Mouse (Mus musculus): ENCODE results near the gene Tsn. TPM values are rescaled to one million over a fixed set of nuclear protein-coding genes. Genes with fewer than 3 reads are reported as not detected.

The Tsn gene
- polyA plus RNA-seq, 1 experiment from 2014 or later: 288 TPM

DNA sequence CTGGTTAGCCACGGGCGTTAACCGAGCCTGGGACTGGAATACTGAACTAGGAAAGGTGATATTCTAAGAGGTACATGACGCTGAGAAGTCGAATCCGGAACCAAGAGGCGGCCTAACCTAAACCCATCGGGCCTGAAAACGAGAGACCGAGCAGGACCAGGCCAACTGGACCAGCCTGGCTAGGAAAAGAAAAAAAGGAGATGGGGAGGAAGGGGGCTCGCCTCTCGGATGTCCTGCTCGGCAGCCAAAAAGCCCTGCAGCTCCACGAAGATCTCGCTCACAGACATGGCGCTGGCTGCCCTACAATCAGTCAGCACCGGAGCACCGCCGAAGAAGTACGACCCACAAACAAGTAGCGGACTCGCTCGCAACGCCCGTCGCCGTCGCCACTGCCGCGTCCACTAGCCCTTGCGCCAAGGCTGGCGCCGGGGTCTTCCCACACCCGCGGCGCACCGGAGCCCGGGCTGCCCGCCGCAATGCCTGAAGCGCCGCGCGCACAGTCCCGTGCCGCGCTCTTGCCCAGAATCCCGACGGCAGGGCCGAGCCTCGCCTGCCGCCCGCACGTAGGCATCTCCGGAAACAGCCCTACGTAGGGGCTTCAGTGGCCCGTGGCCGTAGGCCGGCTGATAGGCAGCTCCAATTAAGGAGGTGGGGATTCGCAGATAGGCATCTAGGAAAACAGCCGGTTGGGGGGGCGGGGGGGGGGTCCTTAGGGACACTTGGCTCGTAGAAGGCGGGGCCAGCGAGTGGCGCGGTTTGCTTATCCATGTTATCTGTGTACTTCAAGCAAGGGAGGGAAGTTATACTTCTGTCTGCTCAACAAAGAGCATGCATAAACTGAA, 538 bp downstream of the Tsn start:
- under 1% methylated on average over 67 of the region's 67 CpGs for WGBS
- peaks cover 15% of the 10 kb centered on the region for H3K36me3 ChIP-seq (ENCODE audit: insufficient read depth, low read length)
- peak overlapping the region; percentile 96 for H3K4me3 ChIP-seq (ENCODE audit: low read length)
- peak overlapping the region; percentile 95 for H3K27ac ChIP-seq (ENCODE audit: low read length)
- peak overlapping the region; percentile 89 for H3K9ac ChIP-seq (replicated peaks; ENCODE audit: low read length)
- H3K4me2 ChIP-seq (replicated peaks; ENCODE audit: low read depth, low read length): peak overlapping the region; percentile 81
- H3K4me1 ChIP-seq (ENCODE audit: insufficient read depth, low read length): peaks cover 8% of the 10 kb centered on the region
- peak; percentile 100 for ATAC-seq (ENCODE audit: low FRiP score, low TSS enrichment)
- H3K27me3 ChIP-seq (ENCODE audit: insufficient read depth, low read length): no peaks in the 10 kb centered on the region
- no peaks in the 10 kb centered on the region for H3K9me3 ChIP-seq (ENCODE audit: low read length)

GRCm38 (mm10) chr1:118297719-118298118, 13.8 kb downstream of the Tsn start:
- H3K4me3 ChIP-seq (ENCODE audit: low read length): no peak overlapping the region
- no peak overlapping the region for H3K9ac ChIP-seq (replicated peaks; ENCODE audit: low read length)
- 91% methylated on average over 2 of the region's 2 CpGs for WGBS
- H3K9me3 ChIP-seq (ENCODE audit: low read length): no peaks in the 10 kb centered on the region
- no peak for ATAC-seq (ENCODE audit: low FRiP score, low TSS enrichment)
- H3K36me3 ChIP-seq (ENCODE audit: insufficient read depth, low read length): peaks cover 57% of the 10 kb centered on the region
- no peak overlapping the region for H3K27ac ChIP-seq (ENCODE audit: low read length)
- no peaks in the 10 kb centered on the region for H3K4me1 ChIP-seq (ENCODE audit: insufficient read depth, low read length)
- H3K4me2 ChIP-seq (replicated peaks; ENCODE audit: low read depth, low read length): no peak overlapping the region
- H3K27me3 ChIP-seq (ENCODE audit: insufficient read depth, low read length): no peaks in the 10 kb centered on the region

- H3K9ac ChIP-seq (replicated peaks; ENCODE audit: low read length): no peak overlapping the region
- H3K27ac ChIP-seq (ENCODE audit: low read length): no peak overlapping the region
- WGBS: 86% methylated on average over 3 of the region's 3 CpGs
- ATAC-seq (ENCODE audit: low FRiP score, low TSS enrichment): no peak
- peaks cover 51% of the 10 kb centered on the region for H3K36me3 ChIP-seq (ENCODE audit: insufficient read depth, low read length)
- no peak overlapping the region for H3K4me3 ChIP-seq (ENCODE audit: low read length)
- H3K27me3 ChIP-seq (ENCODE audit: insufficient read depth, low read length): no peaks in the 10 kb centered on the region
- H3K4me1 ChIP-seq (ENCODE audit: insufficient read depth, low read length): no peaks in the 10 kb centered on the region
- H3K9me3 ChIP-seq (ENCODE audit: low read length): no peaks in the 10 kb centered on the region
- H3K4me2 ChIP-seq (replicated peaks; ENCODE audit: low read depth, low read length): no peak overlapping the region
Observed at GRCm38 (mm10) chr1:118296673-118297072, 14.9 kb downstream of the Tsn start.

DNA sequence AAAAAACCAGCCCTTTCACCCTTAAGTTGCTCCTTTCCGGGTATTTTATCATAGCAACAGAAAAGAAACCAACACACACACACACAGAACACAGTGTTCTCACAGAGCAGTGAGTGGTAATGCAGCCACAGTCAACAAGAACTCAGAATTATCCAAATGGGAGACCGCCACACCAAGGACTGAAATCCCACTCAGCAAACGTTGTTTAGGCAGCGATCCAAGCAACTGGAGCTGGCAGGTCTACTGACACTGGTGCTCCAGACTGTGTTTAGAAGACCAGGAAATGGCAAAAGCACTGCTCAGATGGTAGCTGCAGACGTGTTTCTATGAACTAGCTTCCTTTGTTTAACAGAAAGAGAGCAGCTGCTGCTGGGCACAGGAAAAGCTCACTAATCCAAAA, 16.7 kb downstream of the Tsn start:
- Histone ChIP-seq H3K9ac (replicated peaks; ENCODE audit: low read length) (no peak overlapping the region), H3K4me1 (ENCODE audit: insufficient read depth, low read length) (no peaks in the 10 kb centered on the region), H3K4me2 (replicated peaks; ENCODE audit: low read depth, low read length) (no peak overlapping the region), H3K4me3 (ENCODE audit: low read length) (no peak overlapping the region), H3K36me3 (ENCODE audit: insufficient read depth, low read length) (peaks cover 38% of the 10 kb centered on the region), H3K27ac (ENCODE audit: low read length) (no peak overlapping the region), H3K9me3 (ENCODE audit: low read length) (no peaks in the 10 kb centered on the region), H3K27me3 (ENCODE audit: insufficient read depth, low read length) (no peaks in the 10 kb centered on the region)
- ATAC-seq (ENCODE audit: low FRiP score, low TSS enrichment): no peak
- 85% methylated on average over 5 of the region's 5 CpGs for WGBS

- no peaks in the 10 kb centered on the region for H3K27me3 ChIP-seq (ENCODE audit: insufficient read depth, low read length)
- H3K36me3 ChIP-seq (ENCODE audit: insufficient read depth, low read length): peaks cover 32% of the 10 kb centered on the region
- H3K9me3 ChIP-seq (ENCODE audit: low read length): no peaks in the 10 kb centered on the region
- no peak for ATAC-seq (ENCODE audit: low FRiP score, low TSS enrichment)
- H3K4me2 ChIP-seq (replicated peaks; ENCODE audit: low read depth, low read length): no peak overlapping the region
- no peak overlapping the region for H3K4me3 ChIP-seq (ENCODE audit: low read length)
- H3K27ac ChIP-seq (ENCODE audit: low read length): no peak overlapping the region
- WGBS: 99% methylated on average over 3 of the region's 3 CpGs
- H3K4me1 ChIP-seq (ENCODE audit: insufficient read depth, low read length): no peaks in the 10 kb centered on the region
- H3K9ac ChIP-seq (replicated peaks; ENCODE audit: low read length): no peak overlapping the region
Observed at GRCm38 (mm10) chr1:118294192-118294591, 17.3 kb downstream of the Tsn start.

DNA sequence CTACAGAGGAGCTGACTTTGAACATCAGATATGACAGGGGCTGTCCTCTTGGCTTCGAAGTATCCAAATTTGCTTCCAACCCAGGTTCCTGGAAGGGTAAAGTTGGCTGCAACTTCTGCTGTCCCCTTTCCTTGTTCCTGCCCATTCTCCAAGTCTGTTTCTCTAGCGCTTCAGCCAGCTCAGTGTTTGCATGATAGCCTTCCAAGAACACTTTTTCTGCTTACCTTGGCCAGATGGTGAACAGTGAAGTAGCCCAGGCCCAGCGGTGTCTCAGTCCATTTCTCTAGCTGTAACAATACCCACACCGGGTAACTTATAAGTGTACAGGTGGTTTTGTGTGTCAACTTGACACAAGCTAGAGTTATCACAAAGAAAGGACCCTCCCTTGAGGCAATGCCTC, 19.2 kb downstream of the Tsn start:
- no peaks in the 10 kb centered on the region for H3K9me3 ChIP-seq (ENCODE audit: low read length)
- no peak for ATAC-seq (ENCODE audit: low FRiP score, low TSS enrichment)
- no peak overlapping the region for H3K9ac ChIP-seq (replicated peaks; ENCODE audit: low read length)
- H3K4me3 ChIP-seq (ENCODE audit: low read length): no peak overlapping the region
- no peaks in the 10 kb centered on the region for H3K27me3 ChIP-seq (ENCODE audit: insufficient read depth, low read length)
- no peak overlapping the region for H3K27ac ChIP-seq (ENCODE audit: low read length)
- WGBS: 88% methylated on average over 4 of the region's 4 CpGs
- H3K4me2 ChIP-seq (replicated peaks; ENCODE audit: low read depth, low read length): no peak overlapping the region
- H3K4me1 ChIP-seq (ENCODE audit: insufficient read depth, low read length): no peaks in the 10 kb centered on the region
- peaks cover 14% of the 10 kb centered on the region for H3K36me3 ChIP-seq (ENCODE audit: insufficient read depth, low read length)

GRCm38 (mm10) chr1:118275139-118275538, 36.4 kb downstream of the Tsn start:
- Histone ChIP-seq H3K36me3 (ENCODE audit: insufficient read depth, low read length) (no peaks in the 10 kb centered on the region), H3K9me3 (ENCODE audit: low read length) (no peaks in the 10 kb centered on the region), H3K9ac (replicated peaks; ENCODE audit: low read length) (no peak overlapping the region), H3K27ac (ENCODE audit: low read length) (no peak overlapping the region), H3K4me3 (ENCODE audit: low read length) (no peak overlapping the region), H3K4me1 (ENCODE audit: insufficient read depth, low read length) (no peaks in the 10 kb centered on the region), H3K4me2 (replicated peaks; ENCODE audit: low read depth, low read length) (no peak overlapping the region), H3K27me3 (ENCODE audit: insufficient read depth, low read length) (no peaks in the 10 kb centered on the region)
- 18% methylated on average over 2 of the region's 2 CpGs for WGBS
- ATAC-seq (ENCODE audit: low FRiP score, low TSS enrichment): no peak; the same call in 1 of the 2 replicates

DNA sequence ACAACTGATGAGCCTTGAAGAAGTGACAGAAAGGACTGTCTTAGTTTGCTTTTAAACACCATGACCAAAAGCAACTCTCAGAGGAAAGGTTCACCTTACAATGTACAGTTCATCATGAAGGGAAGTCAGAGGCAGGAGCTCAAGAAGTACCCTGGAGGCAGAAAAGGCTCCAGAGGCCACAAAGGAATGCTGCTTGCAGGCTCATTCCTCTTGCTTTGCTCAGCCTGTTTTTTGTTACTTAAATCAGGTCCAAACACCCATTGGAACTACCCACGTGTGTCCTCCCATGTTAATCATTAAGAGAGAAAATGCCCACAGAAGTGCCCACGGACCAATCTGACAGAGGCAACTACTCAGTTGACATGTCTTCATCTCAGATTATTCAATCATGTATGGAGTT, 59.6 kb downstream of the Tsn start:
- Histone ChIP-seq H3K4me2 (replicated peaks; ENCODE audit: low read depth, low read length) (no peak overlapping the region), H3K27ac (ENCODE audit: low read length) (no peak overlapping the region), H3K9ac (replicated peaks; ENCODE audit: low read length) (no peak overlapping the region), H3K4me1 (ENCODE audit: insufficient read depth, low read length) (no peaks in the 10 kb centered on the region), H3K4me3 (ENCODE audit: low read length) (no peak overlapping the region), H3K9me3 (ENCODE audit: low read length) (no peaks in the 10 kb centered on the region), H3K36me3 (ENCODE audit: insufficient read depth, low read length) (no peaks in the 10 kb centered on the region), H3K27me3 (ENCODE audit: insufficient read depth, low read length) (no peaks in the 10 kb centered on the region)
- 34% methylated on average over 2 of the region's 2 CpGs for WGBS
- ATAC-seq (ENCODE audit: low FRiP score, low TSS enrichment): no peak; the same call in 1 of the 2 replicates
